Mouse (Mus musculus) stomach, embryonic 15.5 days (tissue): ENCODE measurements around the gene Tcf7l2. TPM values are rescaled to one million over a fixed set of nuclear protein-coding genes. Genes with fewer than 3 reads are reported as not detected.

ENCODE experiments used
- ATAC-seq: fragments of 200-750 bp; cut with Nextera tagmentation; 2 replicates; pipeline ENCODE4 v1.8.0; 2017; ENCODE audit warnings: low read depth, moderate number of reproducible peaks, moderate TSS enrichment; ENCODE audit not compliant: insufficient read depth, low FRiP score
- H3K27ac ChIP-seq: fragments of 300-500 bp; sonication (generic); 2 replicates; pipeline ENCODE4 v1.5.1; 2015; ENCODE audit warnings: mild to moderate bottlenecking, inconsistent platforms
- H3K27me3 ChIP-seq: fragments of 300-500 bp; sonication (generic); replicated peaks from 2 replicates; pipeline ENCODE4 v1.6.1; 2015; ENCODE audit warnings: inconsistent platforms
- H3K36me3 ChIP-seq: fragments of 300-500 bp; sonication (generic); 2 replicates; pipeline ENCODE4 v1.6.1; 2015; ENCODE audit warnings: inconsistent platforms
- H3K4me1 ChIP-seq: fragments of 300-500 bp; sonication (generic); 2 replicates; pipeline ENCODE4 v1.6.1; 2015; ENCODE audit warnings: inconsistent platforms
- H3K4me2 ChIP-seq: fragments of 300-500 bp; sonication (generic); 2 replicates; pipeline ENCODE4 v1.6.1; 2015; ENCODE audit warnings: mild to moderate bottlenecking, inconsistent platforms
- H3K4me3 ChIP-seq: fragments of 300-500 bp; sonication (generic); replicated peaks from 2 replicates; pipeline ENCODE4 v1.5.1; 2015; ENCODE audit warnings: inconsistent platforms
- H3K9ac ChIP-seq: fragments of 300-500 bp; sonication (generic); 2 replicates; pipeline ENCODE4 v1.6.1; 2015; ENCODE audit warnings: inconsistent platforms
- H3K9me3 ChIP-seq: fragments of 300-500 bp; sonication (generic); 2 replicates; pipeline ENCODE4 v1.6.1; 2016; ENCODE audit warnings: inconsistent platforms
- WGBS: fragments of 180-500 bp; shearing (Covaris S2); methylation state at CpG from one replicate; pipeline ENCODE4 v1.1.7; 2015; 5-methylcytosine and 5-hydroxymethylcytosine counted together
- polyA plus RNA-seq: library from polyadenylated mRNA; unstranded; fragments of >200 nt; fragmentation: Nextera tagmentation; extraction: Ambion mirVana; gene quantifications from 2 replicates; pipeline ENCODE4 v1.2.1, GENCODE M21; 2015

Tcf7l2 gene
- polyA plus RNA-seq, 1 experiment from 2014 or later, result 85.2 TPM

GRCm38 (mm10) chr19:55708031-55708554 is 33.5 kb upstream of the Tcf7l2 start:
- ATAC-seq, result no peak
- H3K4me3 ChIP-seq, result no peak overlapping the region
- H3K9me3 ChIP-seq, result no peaks in the 10 kb centered on the region
- no peaks in the 10 kb centered on the region for H3K36me3 ChIP-seq
- H3K9ac ChIP-seq, result no peak overlapping the region
- H3K4me2 ChIP-seq, result no peak overlapping the region
- WGBS, result 80% methylated on average over 8 of the region's 8 CpGs
- no peaks in the 10 kb centered on the region for H3K4me1 ChIP-seq
- no peak overlapping the region for H3K27ac ChIP-seq
- H3K27me3 ChIP-seq, result no peaks in the 10 kb centered on the region

- no peaks in the 10 kb centered on the region for H3K27me3 ChIP-seq
- no peaks in the 10 kb centered on the region for H3K36me3 ChIP-seq
- no peak overlapping the region for H3K27ac ChIP-seq
- no peaks in the 10 kb centered on the region for H3K9me3 ChIP-seq
- ATAC-seq, result no peak
- no peak overlapping the region for H3K4me3 ChIP-seq
- H3K4me1 ChIP-seq, result no peaks in the 10 kb centered on the region
- 78% methylated on average over 5 of the region's 5 CpGs for WGBS
- no peak overlapping the region for H3K4me2 ChIP-seq
- no peak overlapping the region for H3K9ac ChIP-seq
Observed at GRCm38 (mm10) chr19:55710841-55711240, 30.8 kb upstream of the Tcf7l2 start.

GRCm38 (mm10) chr19:55711701-55712100 is 29.9 kb upstream of the Tcf7l2 start:
- Histone ChIP-seq H3K9ac (no peak overlapping the region), H3K4me1 (no peaks in the 10 kb centered on the region), H3K27me3 (no peaks in the 10 kb centered on the region), H3K9me3 (no peaks in the 10 kb centered on the region), H3K36me3 (no peaks in the 10 kb centered on the region), H3K4me3 (no peak overlapping the region), H3K27ac (no peak overlapping the region), H3K4me2 (no peak overlapping the region)
- no peak for ATAC-seq
- WGBS, result 67% methylated on average over 5 of the region's 5 CpGs

GRCm38 (mm10) chr19:55712678-55713077 is 28.9 kb upstream of the Tcf7l2 start:
- Histone ChIP-seq H3K4me1 (no peaks in the 10 kb centered on the region), H3K4me2 (no peak overlapping the region), H3K9me3 (no peaks in the 10 kb centered on the region), H3K27me3 (no peaks in the 10 kb centered on the region), H3K36me3 (no peaks in the 10 kb centered on the region), H3K27ac (no peak overlapping the region), H3K4me3 (no peak overlapping the region), H3K9ac (no peak overlapping the region)
- WGBS, result 83% methylated on average over 2 of the region's 2 CpGs
- no peak for ATAC-seq

- H3K9ac ChIP-seq, result no peak overlapping the region
- no peak overlapping the region for H3K27ac ChIP-seq
- no peak overlapping the region for H3K4me2 ChIP-seq
- H3K4me1 ChIP-seq, result no peaks in the 10 kb centered on the region
- peak; percentile 43; the same call in 1 of the 2 replicates for ATAC-seq
- 53% methylated on average over 4 of the region's 4 CpGs for WGBS
- no peaks in the 10 kb centered on the region for H3K9me3 ChIP-seq
- H3K27me3 ChIP-seq, result no peaks in the 10 kb centered on the region
- H3K36me3 ChIP-seq, result no peaks in the 10 kb centered on the region
- H3K4me3 ChIP-seq, result no peak overlapping the region
Observed at GRCm38 (mm10) chr19:55714015-55714414, 27.6 kb upstream of the Tcf7l2 start.

GRCm38 (mm10) chr19:55714665-55715064 is 27.0 kb upstream of the Tcf7l2 start:
- no peak overlapping the region for H3K4me3 ChIP-seq
- no peaks in the 10 kb centered on the region for H3K36me3 ChIP-seq
- no peak overlapping the region for H3K9ac ChIP-seq
- no peak overlapping the region for H3K27ac ChIP-seq
- no peaks in the 10 kb centered on the region for H3K27me3 ChIP-seq
- 42% methylated on average over 3 of the region's 3 CpGs for WGBS
- H3K4me1 ChIP-seq, result no peaks in the 10 kb centered on the region
- H3K4me2 ChIP-seq, result no peak overlapping the region
- no peaks in the 10 kb centered on the region for H3K9me3 ChIP-seq
- peak; percentile 65 for ATAC-seq

- Histone ChIP-seq H3K36me3 (no peaks in the 10 kb centered on the region), H3K4me2 (no peak overlapping the region), H3K9ac (no peak overlapping the region), H3K4me1 (0 out of 2 replicates have a peak, but pooled peaks cover 3% of the 10 kb centered on the region), H3K27ac (no peak overlapping the region), H3K27me3 (no peaks in the 10 kb centered on the region), H3K4me3 (no peak overlapping the region), H3K9me3 (no peaks in the 10 kb centered on the region)
- no peak for ATAC-seq
- 67% methylated on average over 6 of the region's 6 CpGs for WGBS
Observed at GRCm38 (mm10) chr19:55719083-55719482, 22.5 kb upstream of the Tcf7l2 start.

GRCm38 (mm10) chr19:55719524-55720408 is 21.9 kb upstream of the Tcf7l2 start:
- Histone ChIP-seq H3K27ac (no peak overlapping the region), H3K9ac (no peak overlapping the region), H3K4me1 (0 out of 2 replicates have a peak, but pooled peaks cover 3% of the 10 kb centered on the region), H3K9me3 (no peaks in the 10 kb centered on the region), H3K4me2 (no peak overlapping the region), H3K4me3 (no peak overlapping the region), H3K36me3 (no peaks in the 10 kb centered on the region), H3K27me3 (no peaks in the 10 kb centered on the region)
- peak; percentile 27; the same call in 1 of the 2 replicates for ATAC-seq
- WGBS, result 67% methylated on average over 20 of the region's 20 CpGs

- no peaks in the 10 kb centered on the region for H3K9me3 ChIP-seq
- H3K4me1 ChIP-seq, result 0 out of 2 replicates have a peak, but pooled peaks cover 3% of the 10 kb centered on the region
- 72% methylated on average over 16 of the region's 16 CpGs for WGBS
- no peak overlapping the region for H3K27ac ChIP-seq
- H3K4me3 ChIP-seq, result no peak overlapping the region
- no peak overlapping the region for H3K9ac ChIP-seq
- no peak overlapping the region for H3K4me2 ChIP-seq
- no peaks in the 10 kb centered on the region for H3K36me3 ChIP-seq
- no peaks in the 10 kb centered on the region for H3K27me3 ChIP-seq
- no peak for ATAC-seq
Observed at GRCm38 (mm10) chr19:55720409-55721092, 21.1 kb upstream of the Tcf7l2 start.

- Histone ChIP-seq H3K4me3 (no peak overlapping the region), H3K4me2 (no peak overlapping the region), H3K27ac (0 out of 2 replicates have a peak overlapping the region, but pooled peaks have one; percentile 32), H3K9me3 (no peaks in the 10 kb centered on the region), H3K9ac (no peak overlapping the region), H3K27me3 (no peaks in the 10 kb centered on the region), H3K36me3 (no peaks in the 10 kb centered on the region), H3K4me1 (0 out of 2 replicates have a peak, but pooled peaks cover 3% of the 10 kb centered on the region)
- WGBS, result 24% methylated on average over 6 of the region's 6 CpGs
- no peak; the same call in 1 of the 2 replicates for ATAC-seq
Observed at GRCm38 (mm10) chr19:55722376-55722775, 19.2 kb upstream of the Tcf7l2 start.

- Histone ChIP-seq H3K4me2 (no peak overlapping the region), H3K9me3 (no peaks in the 10 kb centered on the region), H3K9ac (no peak overlapping the region), H3K4me3 (no peak overlapping the region), H3K36me3 (no peaks in the 10 kb centered on the region), H3K27ac (no peak overlapping the region), H3K4me1 (0 out of 2 replicates have a peak, but pooled peaks cover 7% of the 10 kb centered on the region), H3K27me3 (no peaks in the 10 kb centered on the region)
- no peak for ATAC-seq
- 77% methylated on average over 8 of the region's 8 CpGs for WGBS
Observed at GRCm38 (mm10) chr19:55729376-55729775, 12.2 kb upstream of the Tcf7l2 start.

- H3K9ac ChIP-seq, result no peak overlapping the region
- ATAC-seq, result peak; percentile 50; the same call in 1 of the 2 replicates
- no peak overlapping the region for H3K4me3 ChIP-seq
- 46% methylated on average over 6 of the region's 6 CpGs for WGBS
- no peaks in the 10 kb centered on the region for H3K9me3 ChIP-seq
- H3K36me3 ChIP-seq, result no peaks in the 10 kb centered on the region
- H3K4me1 ChIP-seq, result 0 out of 2 replicates have a peak, but pooled peaks cover 7% of the 10 kb centered on the region
- H3K27ac ChIP-seq, result peak overlapping the region; percentile 49
- no peaks in the 10 kb centered on the region for H3K27me3 ChIP-seq
- no peak overlapping the region for H3K4me2 ChIP-seq
Observed at GRCm38 (mm10) chr19:55732499-55732898, 9.1 kb upstream of the Tcf7l2 start.
